Mouse (Mus musculus): ENCODE results near the gene Dhodh.

The Dhodh gene

DNA sequence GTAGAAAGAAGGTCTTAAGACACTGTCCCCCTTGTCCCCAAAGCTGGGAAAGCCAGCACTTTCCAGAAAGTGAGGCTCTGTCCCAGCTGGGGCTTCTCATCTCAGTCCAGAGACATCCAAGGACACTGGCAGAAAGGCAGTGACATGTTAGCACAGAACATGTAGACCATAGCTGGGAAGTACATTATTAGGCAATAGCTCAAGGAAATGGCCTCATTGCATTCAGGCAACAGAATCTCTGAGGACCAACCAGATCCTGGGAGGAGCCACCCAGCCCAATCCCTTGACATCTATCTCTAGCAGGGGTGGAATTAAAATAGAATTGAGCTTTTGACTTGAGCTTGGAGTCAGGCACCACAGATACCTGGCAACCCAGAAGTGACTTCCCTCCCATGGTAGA lies 22.8 kb downstream of the Dhodh start:
- ATAC-seq (ENCODE audit: low TSS enrichment), result no peak

DNA sequence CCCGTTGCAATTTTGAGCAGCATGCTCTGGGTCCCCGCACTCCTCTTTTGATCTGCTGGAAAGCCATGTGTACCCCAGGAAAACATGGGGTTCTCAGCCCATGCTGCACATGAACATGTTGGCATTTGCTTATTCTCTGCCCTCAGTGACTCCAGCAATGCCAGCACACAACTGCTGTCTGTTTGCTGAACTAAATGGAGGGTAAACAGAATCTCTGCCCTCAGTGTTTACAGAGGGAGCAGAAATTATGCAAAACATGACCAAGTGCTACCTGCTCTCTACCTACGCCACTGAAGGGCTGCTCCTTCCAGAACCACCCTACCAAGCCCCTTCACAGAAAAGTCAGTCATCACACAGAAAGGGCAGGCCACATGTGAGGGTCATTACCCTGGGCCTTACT lies 23.6 kb downstream of the Dhodh start:
- ATAC-seq (ENCODE audit: low TSS enrichment), result no peak

DNA sequence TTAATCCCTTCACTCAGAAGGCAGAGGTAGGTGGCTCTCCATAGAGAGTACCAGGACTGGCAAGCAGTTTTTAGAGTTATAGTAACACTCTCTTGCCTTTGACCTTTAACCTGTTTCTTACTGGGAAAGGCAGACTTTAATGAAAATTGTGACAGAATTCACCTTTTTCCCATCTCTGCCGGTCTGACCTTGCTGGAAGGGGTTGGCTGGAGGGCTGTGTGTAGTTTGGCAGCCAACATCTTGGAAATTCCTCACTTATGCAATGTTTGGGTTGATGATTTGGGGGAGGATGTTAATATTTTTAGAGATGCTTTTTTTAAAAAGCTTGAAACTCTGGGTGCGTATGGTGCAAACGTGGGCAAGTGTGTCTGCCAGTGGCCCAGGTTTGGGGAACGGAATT lies 24.2 kb downstream of the Dhodh start:
- no peak for ATAC-seq (ENCODE audit: low TSS enrichment)

DNA sequence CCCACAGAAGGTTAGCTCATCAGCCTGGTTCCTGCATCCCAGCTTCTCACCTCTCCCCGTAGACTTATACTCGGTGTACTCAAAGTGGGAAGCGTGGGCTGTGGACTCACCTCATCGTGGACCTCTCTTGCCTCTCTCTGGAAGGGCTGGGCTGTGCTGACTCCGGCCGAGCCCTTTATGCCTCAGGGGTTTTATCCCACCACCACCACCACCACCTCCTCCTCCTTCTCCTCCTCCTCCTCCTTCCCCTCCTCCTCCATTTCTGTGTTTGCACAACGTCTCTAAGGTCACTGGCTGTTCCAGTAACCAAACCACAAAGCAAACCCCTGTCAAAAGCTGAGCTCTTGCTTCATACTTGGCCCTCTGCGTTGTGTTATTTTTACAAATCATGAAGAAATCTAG lies 29.6 kb downstream of the Dhodh start, which contains the start of gene Hp:
TSS of gene Hp (minus strand) at position 273 of the 402 bp plus-strand sequence.
- ATAC-seq (ENCODE audit: low TSS enrichment), result no peak

DNA sequence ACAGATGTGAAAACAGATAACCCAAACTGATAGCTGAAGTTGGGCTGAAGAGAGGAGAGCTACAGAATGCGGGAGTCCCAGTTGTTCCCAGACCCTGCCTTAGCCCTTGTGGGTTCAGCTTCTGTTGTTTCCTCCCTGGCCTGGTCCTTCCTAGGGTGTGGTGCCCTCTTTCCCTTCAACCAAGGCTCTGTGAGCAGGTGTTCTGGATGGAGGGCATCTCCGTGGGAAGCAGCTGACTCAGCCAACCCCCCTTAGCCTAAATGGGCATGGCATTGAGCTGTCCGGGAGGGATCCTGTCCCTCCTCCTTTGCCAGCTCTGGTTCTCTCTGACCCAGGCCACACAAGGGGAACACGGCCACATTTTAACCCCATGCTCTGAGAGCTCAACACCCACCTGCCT lies 32.2 kb downstream of the Dhodh start:
- ATAC-seq (ENCODE audit: low TSS enrichment), result no peak

DNA sequence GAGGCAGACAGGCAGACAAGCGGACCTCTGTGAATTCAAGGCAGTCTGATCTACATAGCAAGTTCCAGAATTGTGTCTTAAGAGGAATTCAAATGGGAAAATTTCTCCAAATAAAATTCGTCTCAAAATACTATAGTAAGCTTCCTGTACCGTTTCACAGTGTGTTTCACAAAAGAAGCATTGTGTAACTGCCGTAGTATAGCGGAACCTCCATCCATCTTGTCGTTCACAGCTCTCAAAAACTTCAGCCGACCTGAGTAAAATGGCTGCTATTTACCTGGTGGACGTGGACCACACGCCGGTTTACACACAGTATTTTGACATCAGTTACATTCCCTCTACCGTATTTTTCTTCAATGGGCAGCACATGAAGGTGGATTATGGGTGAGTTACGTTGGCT lies 37.3 kb downstream of the Dhodh start:
- no peak for ATAC-seq (ENCODE audit: low TSS enrichment)

DNA sequence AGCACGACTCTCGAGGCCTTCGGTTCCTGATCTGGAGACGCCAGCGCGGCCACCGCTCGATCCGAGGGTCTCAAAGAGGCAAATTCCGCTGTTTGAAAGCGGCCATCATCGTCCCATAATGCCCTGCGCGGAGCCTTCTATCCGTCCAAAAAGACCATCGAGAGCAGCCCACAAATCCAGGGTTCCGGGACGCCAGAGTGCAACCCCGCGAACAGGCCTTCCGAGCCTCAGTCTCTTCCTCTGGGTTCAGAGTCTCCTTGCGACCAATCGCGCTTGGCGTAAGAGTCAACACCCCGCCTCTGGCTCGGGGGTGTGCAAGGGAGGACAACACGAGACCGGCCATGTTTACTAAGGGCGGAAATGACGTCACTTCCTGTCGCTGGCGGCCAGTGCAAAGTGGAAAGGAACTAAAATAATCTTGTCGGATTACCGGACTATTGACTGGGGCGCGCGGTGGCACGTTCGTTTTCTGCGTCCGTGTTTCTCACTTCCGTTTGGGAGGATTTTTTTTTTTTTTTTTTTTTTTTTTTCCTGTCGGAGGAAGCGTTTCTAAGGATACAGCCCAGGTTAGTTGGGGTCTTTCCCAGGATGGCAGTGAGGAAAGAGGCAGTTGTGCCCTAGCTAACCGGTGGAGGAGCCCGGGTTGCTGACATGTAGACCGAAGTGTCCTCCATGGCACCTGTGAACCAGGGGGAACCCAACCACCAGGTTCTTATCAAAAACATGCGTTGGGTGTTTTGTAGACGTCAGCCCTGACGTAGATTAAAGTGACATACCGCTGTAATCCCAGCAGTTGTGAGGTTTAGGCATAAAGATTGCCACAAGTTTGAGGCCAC lies 42.8 kb downstream of the Dhodh start, which contains the start of the genes Dhx38 and Txnl4b:
TSS of gene Dhx38 (minus strand) at position 364 of the 836 bp plus-strand sequence.
TSS of gene Txnl4b (plus strand) at position 395 of the 836 bp plus-strand sequence.
- peak; percentile 99 for ATAC-seq (ENCODE audit: low TSS enrichment)

DNA sequence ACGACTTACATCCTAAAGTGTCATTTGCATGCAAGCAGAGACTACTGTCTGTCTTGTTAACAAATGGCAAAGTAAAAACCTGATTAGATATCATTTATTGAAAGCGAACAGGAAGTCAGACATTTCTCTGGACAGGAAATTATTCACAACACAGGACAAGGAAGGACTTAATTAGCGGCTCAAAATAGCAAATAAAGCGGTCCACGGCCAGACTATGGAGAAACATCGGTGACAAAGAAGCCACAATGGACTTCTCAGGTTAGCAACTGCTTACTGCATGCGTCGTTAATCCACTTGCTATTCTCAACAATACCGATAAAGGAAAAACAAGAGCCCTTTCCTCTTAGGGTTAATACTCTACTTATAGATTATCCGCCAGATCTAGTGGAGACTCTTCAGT lies 43.7 kb downstream of the Dhodh start:
- no peak for ATAC-seq (ENCODE audit: low TSS enrichment)

DNA sequence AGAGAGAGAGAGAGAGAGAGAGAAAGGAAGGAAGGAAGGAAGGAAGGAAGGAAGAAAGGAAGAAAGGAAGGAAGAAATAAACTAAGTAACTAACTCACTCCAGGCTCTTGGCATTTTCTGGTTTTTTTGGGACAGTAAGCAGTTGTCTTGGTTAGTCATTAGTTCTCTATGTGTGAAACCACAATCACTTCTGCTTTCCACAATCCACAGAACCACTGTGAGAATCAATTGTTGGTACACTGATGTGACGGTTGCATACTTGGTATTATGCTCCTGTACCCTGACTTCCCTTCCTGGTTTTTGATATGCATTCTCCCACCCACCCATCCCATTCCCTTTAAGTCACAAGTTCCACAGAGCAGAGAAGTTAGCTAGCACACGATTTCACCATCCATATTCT lies 44.6 kb downstream of the Dhodh start:
- ATAC-seq (ENCODE audit: low TSS enrichment), result no peak

DNA sequence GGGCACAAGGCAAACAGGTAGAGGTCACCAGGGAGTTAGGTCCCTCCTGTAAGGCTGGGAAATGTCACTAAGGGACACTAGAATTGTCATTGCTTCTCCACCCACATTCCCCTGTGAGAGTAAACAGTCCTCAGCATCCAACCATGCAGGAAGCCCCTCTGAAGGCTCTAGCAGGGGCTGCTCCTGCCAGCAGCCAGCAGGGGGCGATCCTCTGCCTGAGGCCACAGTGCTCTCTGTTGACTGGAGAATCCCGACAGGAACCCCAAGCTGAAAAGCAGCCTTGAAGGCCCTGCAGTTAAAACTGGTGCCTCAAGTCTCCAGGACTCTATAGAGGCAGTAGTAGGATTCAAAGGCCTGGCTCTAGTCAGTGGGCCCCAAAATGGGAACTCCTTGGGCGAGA lies 56.8 kb downstream of the Dhodh start:
- peak; percentile 72 for ATAC-seq (ENCODE audit: low TSS enrichment)

DNA sequence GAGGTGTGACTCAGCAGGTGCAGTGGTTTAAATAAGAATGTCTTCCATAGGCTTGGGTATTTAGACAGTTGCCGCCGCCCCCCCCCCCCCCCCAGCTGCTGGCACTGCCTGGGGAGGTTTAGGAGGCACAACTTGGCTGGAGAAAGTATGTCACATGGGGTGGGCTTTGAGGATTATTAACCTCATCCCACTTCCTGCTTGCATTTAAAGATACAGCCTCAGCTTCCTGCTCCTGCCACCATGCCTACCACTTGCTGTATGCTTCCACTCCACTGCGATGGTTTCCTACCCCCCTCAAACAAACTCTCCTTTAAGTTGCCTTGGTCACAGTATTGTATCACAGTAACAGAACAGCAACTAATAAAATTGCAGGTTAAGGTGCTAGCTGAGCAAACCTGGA lies 64.4 kb downstream of the Dhodh start:
- no peak for ATAC-seq (ENCODE audit: low TSS enrichment)

DNA sequence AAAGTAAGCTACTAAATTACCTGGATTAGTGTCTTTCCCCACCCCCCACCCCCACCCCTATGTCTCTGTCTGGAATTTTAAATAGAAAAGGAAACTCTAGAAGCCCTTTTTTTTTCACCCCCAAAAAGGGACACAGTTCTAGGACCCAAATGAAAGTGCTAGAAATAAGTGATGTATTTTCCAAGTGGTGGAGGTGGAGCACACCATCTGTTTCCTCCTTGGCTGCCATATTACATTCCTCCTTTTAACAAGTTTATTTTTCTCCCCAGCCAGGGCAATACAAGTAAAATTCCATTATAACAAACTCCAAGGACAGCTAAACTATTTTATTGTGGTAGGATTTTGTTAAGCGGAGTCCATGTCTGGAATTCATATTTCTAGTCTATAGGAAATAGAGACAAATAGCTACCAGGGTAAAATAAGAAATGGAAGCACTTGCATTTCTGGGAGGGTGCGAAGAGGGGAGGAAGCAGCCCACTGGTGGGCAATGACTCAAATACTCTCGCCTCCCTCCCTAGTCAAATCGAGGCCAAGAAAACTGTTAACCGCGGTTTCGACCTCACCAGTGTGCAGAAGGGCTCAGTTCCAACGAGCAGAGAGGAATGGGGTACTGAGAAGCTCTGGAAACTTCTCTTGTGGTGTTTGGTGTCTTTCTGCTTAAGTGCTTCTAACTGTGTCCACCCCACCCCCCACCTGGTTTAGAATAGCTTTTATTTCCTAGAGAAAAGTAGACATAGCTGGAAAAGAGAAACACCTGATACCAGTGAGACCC lies 65.5 kb downstream of the Dhodh start:
- ATAC-seq (ENCODE audit: low TSS enrichment), result peak; percentile 63

DNA sequence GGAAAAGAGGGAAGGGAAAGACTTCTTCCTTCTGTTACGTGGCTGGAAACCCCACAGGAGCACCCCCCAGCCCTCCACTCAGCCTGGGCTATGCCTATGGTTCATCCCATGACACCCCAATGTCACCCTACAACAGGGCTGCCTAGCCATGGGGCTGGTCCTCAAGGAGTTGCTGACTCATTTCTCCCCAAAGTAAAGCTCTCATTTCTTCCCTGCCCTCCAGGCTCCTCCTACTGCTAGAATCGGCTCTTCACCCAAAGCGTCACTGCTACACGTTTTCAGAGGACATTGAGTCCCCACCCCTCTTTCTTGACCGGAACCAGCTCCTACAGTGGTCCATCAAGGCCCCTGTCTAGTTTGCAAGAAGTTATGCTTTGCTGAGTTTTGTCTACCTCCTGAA lies 66.3 kb downstream of the Dhodh start:
- ATAC-seq (ENCODE audit: low TSS enrichment), result peak; percentile 38
